ENCODE assay signal across 8 mouse cellular contexts in genomic region chr1:185331983-185332430, GRCm38 (mm10). TPM values are rescaled to one million over a fixed set of nuclear protein-coding genes. Genes with fewer than 3 reads are reported as not detected.
DNase-seq lines count a peak whose midpoint lies in the region; ATAC-seq lines count a peak whose summit lies in the region.

Gene Bpnt1, plus strand, starts transcription at chr1:185332149.

- peaks cover 47% of the 10 kb centered on the region for H3K4me1 ChIP-seq in hindbrain, embryonic 13.5 days (replicated peaks)

- H3K9me3 ChIP-seq in hindbrain, embryonic 13.5 days, result no peaks in the 10 kb centered on the region

- peak within 1 kb of the TSS; percentile 69 for H3K4me3 ChIP-seq in hindbrain, embryonic 13.5 days

- under 1% methylated on average over 32 of the region's 32 CpGs for WGBS in hindbrain, embryonic 13.5 days

- H3K27ac ChIP-seq in hindbrain, embryonic 13.5 days, result peak within 1 kb of the TSS; percentile 87

- ATAC-seq in hindbrain, embryonic 13.5 days (ENCODE audit: low FRiP score), result peak; percentile 79

- DNase-seq in NIH3T3 (ENCODE audit: low read depth), result peak; percentile 95
- DNase-seq in cerebellum, postnatal 10 days, result peak; percentile 91 to 94
- peak; percentile 80 to 86 for DNase-seq in frontal cortex, postnatal 14 days (ENCODE audit: low spot score in 2 of 2)
- DNase-seq in layer of hippocampus, postnatal 36 days, result peak; percentile 85 to 90
- DNase-seq in lung, postnatal 36 days, result peak; percentile 90
- peak; percentile 94 for DNase-seq in retina, postnatal 1 day
- peak; percentile 72 to 81 for DNase-seq in urinary bladder, adult 18-20 months (ENCODE audit: low spot score in 2 of 2)

- H3K4me2 ChIP-seq in hindbrain, embryonic 13.5 days, result peak within 1 kb of the TSS; percentile 67

- H3K36me3 ChIP-seq in hindbrain, embryonic 13.5 days, result peaks cover 2% of the 10 kb centered on the region; the same call in 1 of the 2 replicates

- no peaks in the 10 kb centered on the region for H3K27me3 ChIP-seq in hindbrain, embryonic 13.5 days

- H3K9ac ChIP-seq in hindbrain, embryonic 13.5 days, result peak within 1 kb of the TSS; percentile 81

RNA-seq across cellular contexts. Expression of gene Bpnt1, which starts in this region (rescaled TPM):
- 41.0 and 46.6 TPM in 2 replicates for polyA plus RNA-seq in hindbrain, embryonic 13.5 days (2015; fragmentation: Nextera tagmentation; extraction: Ambion mirVana)
- total RNA-seq in layer of hippocampus, postnatal 36 days (2021), result 10 to 100 TPM; 74.8 to 76.2 TPM

Comparison
In these comparisons a context has a peak if more than half of its experiments do, and no peak if none do; other contexts are left out.
1. Peak in every context shown above with its lines: DNase-seq, ATAC-seq, H3K4me3 ChIP-seq and H3K27ac ChIP-seq.